Mouse (Mus musculus) forelimb bud, embryonic 11.5 days (tissue): ENCODE measurements around the gene Psmd5.
"Not testable (repeated sequence)": the region's sequence is repeated elsewhere in the genome, so short reads cannot be mapped to it uniquely, and the experiment has no call there.

ENCODE experiments used
- DNase-seq: peaks from one replicate; pipeline ENCODE4 v3.0.0-alpha.2; 2012; ENCODE audit warnings: low read depth, low spot score

The Psmd5 gene

GRCm38 (mm10) chr2:34896821-34897460 lies 22.2 kb upstream of the Psmd5 start:
- no peak for DNase-seq

- DNase-seq, result no peak
Observed at GRCm38 (mm10) chr2:34895503-34896113, 20.8 kb upstream of the Psmd5 start.

GRCm38 (mm10) chr2:34893950-34894349 lies 19.2 kb upstream of the Psmd5 start:
- no peak for DNase-seq

- DNase-seq, result no peak
Observed at GRCm38 (mm10) chr2:34884186-34884585, 9.4 kb upstream of the Psmd5 start.

- DNase-seq, result no peak
Observed at GRCm38 (mm10) chr2:34883190-34883589, 8.4 kb upstream of the Psmd5 start.

- DNase-seq, result no peak
Observed at GRCm38 (mm10) chr2:34882757-34883156, 8.0 kb upstream of the Psmd5 start.

- no peak for DNase-seq
Observed at GRCm38 (mm10) chr2:34880054-34880453, 5.3 kb upstream of the Psmd5 start.

- DNase-seq, result no peak
Observed at GRCm38 (mm10) chr2:34874271-34874670, 497 bp downstream of the Psmd5 start, which contains the start of gene Cutal. Cutal (plus strand) TSS chr2:34874396.

- peak; percentile 99 for DNase-seq
Observed at GRCm38 (mm10) chr2:34870520-34871474, 4.0 kb downstream of the Psmd5 start.

GRCm38 (mm10) chr2:34869680-34870079 lies 5.1 kb downstream of the Psmd5 start:
- no peak for DNase-seq

GRCm38 (mm10) chr2:34857728-34858127 lies 17.0 kb downstream of the Psmd5 start:
- DNase-seq, result no peak

GRCm38 (mm10) chr2:34855265-34855664 lies 19.5 kb downstream of the Psmd5 start:
- no peak for DNase-seq

GRCm38 (mm10) chr2:34847702-34848101 lies 27.1 kb downstream of the Psmd5 start:
- DNase-seq, result no peak

GRCm38 (mm10) chr2:34843211-34843939 lies 31.4 kb downstream of the Psmd5 start:
- no peak for DNase-seq

GRCm38 (mm10) chr2:34841706-34842105 lies 33.1 kb downstream of the Psmd5 start:
- no peak for DNase-seq

GRCm38 (mm10) chr2:34840143-34840542 lies 34.6 kb downstream of the Psmd5 start:
- DNase-seq, result not testable (repeated sequence)

GRCm38 (mm10) chr2:34835669-34836068 lies 39.1 kb downstream of the Psmd5 start:
- DNase-seq, result no peak

- DNase-seq, result no peak
Observed at GRCm38 (mm10) chr2:34833624-34834023, 41.1 kb downstream of the Psmd5 start.

- not testable (repeated sequence) for DNase-seq
Observed at GRCm38 (mm10) chr2:34832766-34833457, 41.9 kb downstream of the Psmd5 start, which contains the start of gene Gm34653. Gm34653 (plus strand) TSS chr2:34833007.

GRCm38 (mm10) chr2:34830066-34830465 lies 44.7 kb downstream of the Psmd5 start:
- DNase-seq, result not testable (repeated sequence)

GRCm38 (mm10) chr2:34828026-34828425 lies 46.7 kb downstream of the Psmd5 start:
- no peak for DNase-seq
